Mouse (Mus musculus): ENCODE measurements around the gene Pcsk1n.
"Not testable (repeated sequence)": the region's sequence is repeated elsewhere in the genome, so short reads cannot be mapped to it uniquely, and the experiment has no call there.

- not testable (repeated sequence) for TF ChIP-seq GATA1 (IDR thresholded peaks at IDR 0.05; ENCODE audit: borderline replicate concordance, low read length); FLI1 (IDR thresholded peaks at IDR 0.05; ENCODE audit: low read length)
Measured at GRCm38 (mm10) chrX:7917960-7918359, 1.7 kb upstream of the Pcsk1n start.
